Mouse (Mus musculus) neural tube, embryonic 13.5 days (tissue): Measurements from ENCODE around the gene Pex11b. TPM values are rescaled to one million over a fixed set of nuclear protein-coding genes. Genes with fewer than 3 reads are reported as not detected.
A peak's percentile ranks its signal among the peaks of the same experiment; 100 is the strongest.

Experiments
- ATAC-seq: fragments of 200-750 bp; cut with Nextera tagmentation; 2 replicates; pipeline ENCODE4 v1.8.0; 2017; ENCODE audit warnings: low read depth, mild to moderate bottlenecking, moderate TSS enrichment, moderate library complexity
- H3K27ac ChIP-seq: fragments of 300-500 bp; sonication (generic); replicated peaks from 2 replicates; pipeline ENCODE4 v1.5.1; 2015; ENCODE audit warnings: moderate library complexity, mild to moderate bottlenecking, inconsistent platforms
- H3K27me3 ChIP-seq: fragments of 300-500 bp; sonication (generic); 2 replicates; pipeline ENCODE4 v1.6.1; 2015; ENCODE audit warnings: mild to moderate bottlenecking, inconsistent platforms
- H3K36me3 ChIP-seq: fragments of 300-500 bp; sonication (generic); 2 replicates; pipeline ENCODE4 v1.6.1; 2015; ENCODE audit warnings: mild to moderate bottlenecking, inconsistent platforms
- H3K4me1 ChIP-seq: fragments of 300-500 bp; sonication (generic); replicated peaks from 2 replicates; pipeline ENCODE4 v1.6.1; 2015; ENCODE audit warnings: inconsistent platforms
- H3K4me2 ChIP-seq: fragments of 300-500 bp; sonication (generic); 2 replicates; pipeline ENCODE4 v1.6.1; 2015; ENCODE audit warnings: inconsistent platforms, mild to moderate bottlenecking, moderate library complexity
- H3K4me3 ChIP-seq: fragments of 300-500 bp; sonication (generic); 2 replicates; pipeline ENCODE4 v1.5.1; 2015; ENCODE audit warnings: mild to moderate bottlenecking, inconsistent platforms
- H3K9ac ChIP-seq: fragments of 300-500 bp; sonication (generic); 2 replicates; pipeline ENCODE4 v1.6.1; 2015; ENCODE audit warnings: moderate library complexity, mild to moderate bottlenecking, inconsistent platforms
- H3K9me3 ChIP-seq: fragments of 300-500 bp; sonication (generic); 2 replicates; pipeline ENCODE4 v1.6.1; 2016; ENCODE audit warnings: inconsistent platforms
- WGBS: fragments of 180-500 bp; shearing (Covaris S2); methylation state at CpG from one replicate; pipeline ENCODE4 v1.1.7; 2015; 5-methylcytosine and 5-hydroxymethylcytosine counted together
- polyA plus RNA-seq: library from polyadenylated mRNA; unstranded; fragments of >200 nt; fragmentation: Nextera tagmentation; extraction: Ambion mirVana; gene quantifications from 2 replicates; pipeline ENCODE4 v1.2.1, GENCODE M21; 2015

The Pex11b gene
- polyA plus RNA-seq, 1 experiment from 2014 or later = 51.3 TPM

- WGBS = 94% methylated on average over 5 of the region's 5 CpGs
- no peak overlapping the region for H3K4me3 ChIP-seq
- no peak for ATAC-seq
- H3K27me3 ChIP-seq = peaks cover 15% of the 10 kb centered on the region
- H3K4me1 ChIP-seq = peaks cover 25% of the 10 kb centered on the region; the same call in 1 of the 2 replicates
- no peak overlapping the region for H3K4me2 ChIP-seq
- H3K9ac ChIP-seq = no peak overlapping the region
- H3K36me3 ChIP-seq = no peaks in the 10 kb centered on the region
- H3K27ac ChIP-seq = no peak overlapping the region
- H3K9me3 ChIP-seq = no peaks in the 10 kb centered on the region
These were observed 31.7 kb downstream of the Pex11b start for GRCm38 (mm10) chr3:96666916-96667315.

GRCm38 (mm10) chr3:96667316-96667715 is 32.1 kb downstream of the Pex11b start:
- no peak for ATAC-seq
- Histone ChIP-seq H3K36me3 (no peaks in the 10 kb centered on the region), H3K4me1 (peaks cover 25% of the 10 kb centered on the region; the same call in 1 of the 2 replicates), H3K4me3 (no peak overlapping the region), H3K27ac (no peak overlapping the region), H3K9ac (no peak overlapping the region), H3K4me2 (no peak overlapping the region), H3K27me3 (peaks cover 15% of the 10 kb centered on the region), H3K9me3 (no peaks in the 10 kb centered on the region)
- 44% methylated on average over 1 of the region's 1 CpGs for WGBS

GRCm38 (mm10) chr3:96668424-96669067 is 33.4 kb downstream of the Pex11b start:
- Histone ChIP-seq H3K9me3 (no peaks in the 10 kb centered on the region), H3K36me3 (no peaks in the 10 kb centered on the region), H3K27me3 (peaks cover 15% of the 10 kb centered on the region), H3K4me2 (no peak overlapping the region), H3K4me1 (peaks cover 16% of the 10 kb centered on the region; the same call in 1 of the 2 replicates), H3K4me3 (no peak overlapping the region), H3K9ac (no peak overlapping the region), H3K27ac (no peak overlapping the region)
- ATAC-seq = no peak
- WGBS = 94% methylated on average over 5 of the region's 5 CpGs

- 5% methylated on average over 35 of the region's 35 CpGs for WGBS
- no peaks in the 10 kb centered on the region for H3K36me3 ChIP-seq
- H3K4me2 ChIP-seq = peak within 1 kb of the TSS; percentile 73
- no peak within 1 kb of the TSS for H3K27ac ChIP-seq
- peak within 1 kb of the TSS; percentile 43 for H3K4me3 ChIP-seq
- peak within 1 kb of the TSS; percentile 61 for H3K9ac ChIP-seq
- peaks cover 10% of the 10 kb centered on the region; the same call in 1 of the 2 replicates for H3K4me1 ChIP-seq
- H3K9me3 ChIP-seq = no peaks in the 10 kb centered on the region
- peak; percentile 88 for ATAC-seq
- peaks cover 15% of the 10 kb centered on the region for H3K27me3 ChIP-seq
These were observed 34.7 kb downstream of the Pex11b start, which contains the start of gene Ankrd35 for GRCm38 (mm10) chr3:96669727-96670468. Ankrd35 (plus strand) TSS chr3:96670131.

- ATAC-seq = no peak
- Histone ChIP-seq H3K4me3 (no peak overlapping the region), H3K36me3 (no peaks in the 10 kb centered on the region), H3K4me1 (peaks cover 10% of the 10 kb centered on the region; the same call in 1 of the 2 replicates), H3K4me2 (no peak overlapping the region), H3K9me3 (no peaks in the 10 kb centered on the region), H3K27me3 (peaks cover 15% of the 10 kb centered on the region), H3K27ac (no peak overlapping the region), H3K9ac (no peak overlapping the region)
- WGBS = 93% methylated on average over 5 of the region's 5 CpGs
These were observed 36.3 kb downstream of the Pex11b start for GRCm38 (mm10) chr3:96671519-96671918.

GRCm38 (mm10) chr3:96673514-96673913 is 38.3 kb downstream of the Pex11b start:
- no peaks in the 10 kb centered on the region for H3K36me3 ChIP-seq
- no peaks in the 10 kb centered on the region for H3K9me3 ChIP-seq
- no peak overlapping the region for H3K9ac ChIP-seq
- WGBS = 71% methylated on average over 4 of the region's 4 CpGs
- no peak overlapping the region for H3K4me3 ChIP-seq
- H3K27ac ChIP-seq = no peak overlapping the region
- H3K4me1 ChIP-seq = peaks cover 10% of the 10 kb centered on the region; the same call in 1 of the 2 replicates
- peaks cover 18% of the 10 kb centered on the region for H3K27me3 ChIP-seq
- no peak for ATAC-seq
- no peak overlapping the region for H3K4me2 ChIP-seq

GRCm38 (mm10) chr3:96674442-96674841 is 39.3 kb downstream of the Pex11b start:
- 52% methylated on average over 8 of the region's 8 CpGs for WGBS
- Histone ChIP-seq H3K4me2 (no peak overlapping the region), H3K27me3 (peaks cover 25% of the 10 kb centered on the region), H3K27ac (no peak overlapping the region), H3K4me3 (no peak overlapping the region), H3K4me1 (peaks cover 10% of the 10 kb centered on the region; the same call in 1 of the 2 replicates), H3K36me3 (no peaks in the 10 kb centered on the region), H3K9ac (no peak overlapping the region), H3K9me3 (no peaks in the 10 kb centered on the region)
- no peak for ATAC-seq

- Histone ChIP-seq H3K4me1 (peaks cover 7% of the 10 kb centered on the region; the same call in 1 of the 2 replicates), H3K36me3 (no peaks in the 10 kb centered on the region), H3K4me3 (no peak overlapping the region), H3K9ac (no peak overlapping the region), H3K27ac (no peak overlapping the region), H3K4me2 (no peak overlapping the region), H3K9me3 (no peaks in the 10 kb centered on the region), H3K27me3 (peaks cover 26% of the 10 kb centered on the region)
- WGBS = 73% methylated on average over 3 of the region's 3 CpGs
- ATAC-seq = no peak
These were observed 40.0 kb downstream of the Pex11b start for GRCm38 (mm10) chr3:96675171-96675570.

- H3K9me3 ChIP-seq = no peaks in the 10 kb centered on the region
- WGBS = 25% methylated on average over 3 of the region's 3 CpGs
- H3K27me3 ChIP-seq = peaks cover 22% of the 10 kb centered on the region
- ATAC-seq = no peak
- no peak overlapping the region for H3K27ac ChIP-seq
- H3K4me1 ChIP-seq = 0 out of 2 replicates have a peak, but pooled peaks cover 2% of the 10 kb centered on the region
- no peak overlapping the region for H3K4me2 ChIP-seq
- no peaks in the 10 kb centered on the region for H3K36me3 ChIP-seq
- H3K9ac ChIP-seq = no peak overlapping the region
- no peak overlapping the region for H3K4me3 ChIP-seq
These were observed 40.5 kb downstream of the Pex11b start for GRCm38 (mm10) chr3:96675690-96676089.

GRCm38 (mm10) chr3:96678456-96678855 is 43.3 kb downstream of the Pex11b start:
- peaks cover 23% of the 10 kb centered on the region for H3K27me3 ChIP-seq
- WGBS = 64% methylated on average over 7 of the region's 7 CpGs

GRCm38 (mm10) chr3:96679159-96679674 is 44.0 kb downstream of the Pex11b start:
- Histone ChIP-seq H3K9ac (no peak overlapping the region), H3K9me3 (no peaks in the 10 kb centered on the region), H3K4me2 (no peak overlapping the region), H3K27ac (no peak overlapping the region), H3K4me1 (no peaks in the 10 kb centered on the region), H3K36me3 (no peaks in the 10 kb centered on the region), H3K27me3 (peaks cover 31% of the 10 kb centered on the region), H3K4me3 (no peak overlapping the region)
- no peak for ATAC-seq
- WGBS = 24% methylated on average over 5 of the region's 5 CpGs

More at GRCm38 (mm10) chr3:96678456-96678855, 43.3 kb downstream of the Pex11b start:
- no peak for ATAC-seq
- Histone ChIP-seq H3K36me3 (no peaks in the 10 kb centered on the region), H3K27ac (no peak overlapping the region), H3K9me3 (no peaks in the 10 kb centered on the region), H3K4me1 (no peaks in the 10 kb centered on the region), H3K4me3 (no peak overlapping the region), H3K9ac (no peak overlapping the region), H3K4me2 (no peak overlapping the region)
